Mouse (Mus musculus) liver, embryonic 14 days (tissue): Measurements from ENCODE around the gene Dnaja3. TPM values are rescaled to one million over a fixed set of nuclear protein-coding genes. Genes with fewer than 3 reads are reported as not detected.

ENCODE experiments used
- polyA plus RNA-seq: library from polyadenylated mRNA; depleted of rRNA; stranded (reverse); fragments of >200 nt; gene quantifications from 2 replicates; pipeline ENCODE4 v1.2.3, GENCODE M21; 2012; rRNA removed

Gene Dnaja3
- polyA plus RNA-seq = 16.9 and 20.8 TPM in 2 replicates

DNA sequence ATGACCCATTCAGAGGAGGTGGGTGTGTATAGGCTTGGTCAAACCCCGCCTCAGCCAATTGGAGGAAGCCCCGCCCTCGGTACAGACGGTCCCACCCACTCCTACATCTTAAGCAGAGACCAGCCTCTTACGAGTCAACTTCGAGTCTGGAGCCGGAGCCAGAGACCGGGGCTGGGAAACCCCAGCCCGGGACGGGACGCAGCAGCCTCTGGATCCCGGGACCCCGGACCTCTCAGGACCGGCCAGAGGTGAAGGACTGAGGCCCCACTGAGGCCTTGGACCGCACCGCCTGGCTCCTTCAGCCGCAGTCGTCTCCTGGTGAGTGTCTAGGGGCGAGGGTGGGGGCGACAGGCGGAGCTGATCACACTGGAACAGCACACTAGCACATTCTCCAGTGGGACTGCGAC lies at the start of gene Dnaja3, which contains the start of gene Vasn:
Dnaja3 (plus strand) TSS at position 159 of the 407 bp plus-strand sequence.
Vasn (plus strand) TSS at position 111 of the 407 bp plus-strand sequence.

DNA sequence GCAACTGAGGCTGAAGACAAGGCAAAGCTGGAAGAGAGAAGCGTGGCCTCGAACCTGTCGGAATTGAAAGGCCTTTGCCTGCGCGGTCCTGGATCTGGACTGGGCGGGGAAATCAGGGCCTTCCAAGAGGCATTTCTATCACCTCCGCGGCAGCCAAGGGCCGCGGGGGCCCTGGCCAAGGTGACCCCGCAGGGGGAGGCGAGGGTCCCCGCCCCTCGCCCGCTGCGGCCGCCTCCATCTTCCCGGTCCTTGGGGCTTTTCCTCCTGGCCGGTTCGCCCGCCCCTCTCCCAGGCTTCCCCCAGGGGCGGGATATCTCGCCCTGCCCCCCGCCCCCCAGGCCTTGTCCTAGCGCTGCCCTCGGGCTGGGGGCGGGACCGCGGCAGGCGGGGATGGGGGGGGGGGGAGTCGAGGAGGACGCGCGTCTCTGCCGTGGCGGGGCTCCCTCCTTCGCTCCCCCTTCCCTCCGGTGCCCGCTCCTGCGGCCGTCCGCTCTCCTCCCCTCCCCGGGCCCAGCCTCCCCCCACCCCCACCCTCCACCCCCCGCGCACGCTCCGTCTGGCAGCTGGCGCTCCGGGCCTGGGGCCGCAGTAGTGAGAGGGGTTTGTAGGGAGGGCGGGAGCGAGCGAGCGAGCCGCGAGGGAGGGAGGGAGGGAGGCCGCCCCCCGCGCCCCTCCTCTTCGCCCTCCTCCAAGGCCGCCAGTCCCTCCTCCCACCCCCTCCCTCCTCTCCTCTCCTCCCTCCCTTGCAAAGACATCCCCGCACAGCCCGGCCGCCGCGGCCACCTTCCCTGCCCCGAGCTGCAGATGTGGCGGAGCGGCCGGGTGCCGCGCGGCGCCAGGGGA lies 45.6 kb upstream of the Dnaja3 start, which contains the start of gene Glis2:
Glis2 (plus strand) TSS at position 743 of the 843 bp plus-strand sequence.

DNA sequence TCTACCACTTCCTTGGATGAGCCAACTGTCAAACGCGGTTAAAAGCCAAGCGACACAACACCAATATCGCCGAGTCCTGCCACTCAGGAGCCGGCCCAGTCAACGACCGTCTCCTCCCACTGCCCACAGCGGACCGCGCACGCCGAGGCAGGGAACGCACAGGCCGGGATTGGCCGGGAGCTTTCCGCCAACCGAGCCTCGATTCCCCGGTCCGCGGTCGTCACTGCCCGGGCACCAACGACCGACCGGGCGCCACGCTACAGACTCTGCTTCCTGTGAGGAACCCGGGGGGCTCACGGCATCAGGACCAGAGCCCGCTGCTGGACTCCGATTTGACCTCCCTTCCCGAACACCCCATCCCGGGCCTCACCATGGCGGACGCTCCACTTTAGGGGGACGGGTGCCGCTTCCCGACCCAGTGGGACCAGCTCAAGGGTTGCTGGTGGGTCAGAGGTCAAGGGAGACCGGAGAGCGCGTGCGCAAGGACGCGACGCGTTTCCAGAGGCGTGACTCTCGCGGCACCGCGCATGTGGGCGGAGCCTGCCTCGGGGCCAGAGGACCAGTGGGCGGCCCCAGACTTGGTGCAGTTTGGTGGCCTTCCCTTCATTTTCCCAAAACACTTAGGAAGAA lies 15.2 kb upstream of the Dnaja3 start, which contains the start of gene Pam16:
Pam16 (minus strand) TSS at position 508 of the 630 bp plus-strand sequence.

DNA sequence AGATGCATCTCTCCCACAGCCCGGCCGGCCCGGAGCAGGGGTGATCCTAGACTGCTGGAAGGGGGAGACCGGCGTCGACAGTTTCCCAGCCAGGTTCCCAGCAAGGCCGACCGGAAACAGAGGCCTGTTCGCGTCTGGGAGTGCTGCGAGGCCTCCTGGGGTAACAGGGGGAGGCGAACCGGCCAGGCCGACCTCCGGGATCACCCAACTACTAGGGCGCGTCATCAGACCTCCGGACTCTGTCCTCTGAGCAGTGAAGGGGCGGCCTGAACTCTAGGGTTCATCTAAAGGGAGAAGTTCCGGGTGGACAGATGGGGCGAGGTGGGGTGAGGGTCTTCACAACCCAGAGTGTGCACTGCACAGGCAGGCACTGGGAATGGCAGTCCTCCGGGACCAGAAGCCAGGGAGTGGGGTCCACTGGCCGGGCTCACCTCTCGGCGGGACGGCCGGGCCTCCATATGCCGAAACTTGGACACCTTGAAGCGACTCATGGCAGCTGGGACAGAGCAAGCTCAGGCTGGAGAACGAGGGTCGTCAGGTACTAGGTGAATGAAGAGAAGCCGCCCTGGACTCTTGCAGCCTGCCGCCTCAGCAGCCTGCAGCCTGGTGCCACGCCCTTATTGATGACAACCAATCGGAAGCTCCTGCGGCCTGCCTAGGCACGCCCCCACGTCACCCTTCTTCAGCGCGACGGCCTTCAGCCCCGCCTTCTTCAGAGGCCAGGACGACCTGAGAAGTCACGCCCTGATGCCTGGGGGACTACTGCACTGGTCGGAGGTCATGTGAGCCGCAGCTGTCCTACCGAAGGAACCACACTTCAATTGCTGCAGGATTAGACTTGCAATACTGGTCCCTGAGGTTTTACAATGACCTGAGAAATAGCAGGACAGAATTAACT lies 39.6 kb downstream of the Dnaja3 start, which contains the start of gene Coro7:
Coro7 (minus strand) TSS at position 657 of the 898 bp plus-strand sequence.

DNA sequence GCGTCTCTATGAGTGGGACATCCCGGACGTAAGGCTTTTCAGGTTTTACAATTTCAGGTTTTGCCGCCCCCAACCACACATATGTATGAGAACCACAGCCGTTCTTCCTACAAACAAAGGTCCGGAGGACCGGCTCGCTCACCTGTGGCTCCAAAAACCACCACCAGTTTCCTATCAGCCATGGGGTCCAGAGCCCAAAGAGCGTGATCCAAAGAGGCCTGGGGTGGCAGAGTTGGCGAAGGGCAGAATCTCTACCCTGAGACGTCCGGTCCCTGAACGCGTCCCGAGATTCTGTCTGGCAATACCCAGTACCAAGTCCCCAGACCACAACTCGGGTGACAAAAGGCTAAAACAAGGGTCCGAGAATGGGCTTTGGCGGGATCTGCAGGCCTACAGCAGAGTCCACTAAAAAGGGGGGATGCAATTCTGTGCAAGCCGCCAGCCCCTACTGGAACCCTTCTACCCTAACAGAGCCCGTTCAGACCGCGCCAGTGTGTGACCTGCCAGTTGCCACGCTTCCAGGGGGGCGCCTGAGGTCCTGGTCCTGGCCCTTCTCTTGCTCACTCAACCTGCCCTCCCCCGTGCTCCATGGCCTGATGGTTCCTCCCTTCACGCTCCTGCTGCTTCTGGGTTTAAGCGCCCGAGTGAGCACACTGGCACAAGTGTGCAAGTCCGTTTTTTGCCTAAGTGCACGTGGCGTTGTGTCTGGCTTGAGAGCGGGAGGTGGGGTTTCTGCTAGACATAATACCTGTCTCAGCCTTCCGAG lies 79.1 kb downstream of the Dnaja3 start, which contains the start of gene Nmral1:
Nmral1 (minus strand) TSS at position 604 of the 766 bp plus-strand sequence.

DNA sequence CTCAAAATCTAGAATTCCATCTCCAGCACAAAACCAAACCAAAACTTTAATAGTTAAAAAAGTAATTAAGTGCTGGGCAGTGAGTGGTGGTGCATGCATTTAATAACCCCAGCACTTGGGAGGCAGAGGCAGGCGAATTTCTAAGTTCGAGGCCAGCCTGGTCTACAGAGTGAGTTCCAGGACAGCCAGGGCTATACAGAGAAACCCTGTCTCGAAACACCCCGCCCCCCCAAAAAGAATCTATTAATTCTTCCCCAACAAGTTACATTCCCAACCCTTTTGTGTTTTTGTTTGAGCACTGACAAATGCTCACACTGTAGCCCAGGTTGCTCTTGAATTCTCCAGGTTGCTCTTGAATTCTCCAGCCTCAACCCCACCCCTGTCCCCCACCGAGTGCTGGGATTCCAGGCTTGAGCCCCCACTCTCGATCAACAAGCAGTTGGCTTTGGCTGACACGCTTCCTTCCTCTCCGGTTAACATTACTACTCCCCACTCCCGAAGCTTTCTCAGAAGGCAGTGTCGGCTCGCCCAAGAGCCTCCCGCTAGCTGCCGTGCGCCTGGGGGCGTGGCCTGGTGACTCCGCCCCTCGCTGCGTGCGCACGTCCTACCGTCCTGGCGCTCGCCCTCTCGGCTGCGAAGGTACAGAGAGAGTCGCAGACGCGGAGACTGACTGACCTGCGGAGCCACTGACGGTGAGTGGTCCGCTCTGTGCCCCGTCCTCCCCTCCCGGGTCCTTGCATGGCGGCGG lies 86.2 kb downstream of the Dnaja3 start, which contains the start of gene Hmox2:
Hmox2 (plus strand) TSS at position 582 of the 748 bp plus-strand sequence.

Other genes starting within 250 kb of the Dnaja3 start
- gene Adcy9, start 219.5 kb upstream of the Dnaja3 start, polyA plus RNA-seq = 0.78 and 0.85 TPM in 2 replicates
- gene Srl, start 98.2 kb upstream of the Dnaja3 start, polyA plus RNA-seq = 2.2 TPM in 2 replicates
- 6.4 and 7.0 TPM in 2 replicates for gene Tfap4, start 80.1 kb upstream of the Dnaja3 start, polyA plus RNA-seq
- 2.5 and 2.9 TPM in 2 replicates for gene Glis2, start 45.3 kb upstream of the Dnaja3 start, polyA plus RNA-seq
- 41.7 and 43.7 TPM in 2 replicates for gene Pam16, start 15.0 kb upstream of the Dnaja3 start, polyA plus RNA-seq
- 2.4 TPM in 2 replicates for gene Vasn, start within 50 bp of the Dnaja3 start, polyA plus RNA-seq
- gene Coro7, start 39.8 kb downstream of the Dnaja3 start, polyA plus RNA-seq = 9.8 and 10.5 TPM in 2 replicates
- gene Nmral1, start 79.4 kb downstream of the Dnaja3 start, polyA plus RNA-seq = 36.8 and 39.8 TPM in 2 replicates
- 20.8 and 23.4 TPM in 2 replicates for gene Hmox2, start 86.4 kb downstream of the Dnaja3 start, polyA plus RNA-seq
- 8.9 and 9.6 TPM in 2 replicates for gene Cdip1, start 150.3 kb downstream of the Dnaja3 start, polyA plus RNA-seq
- gene 4930562C15Rik, start 195.4 kb downstream of the Dnaja3 start, polyA plus RNA-seq = not detected in 2 replicates
- gene Ubald1, start 240.3 kb downstream of the Dnaja3 start, polyA plus RNA-seq = 5.2 and 5.5 TPM in 2 replicates
- gene Mgrn1, start 246.3 kb downstream of the Dnaja3 start, polyA plus RNA-seq = 12.4 and 15.5 TPM in 2 replicates